Mouse (Mus musculus) heart, embryonic 16.5 days (tissue): ENCODE results near the gene Tbc1d14. TPM values are rescaled to one million over a fixed set of nuclear protein-coding genes. Genes with fewer than 3 reads are reported as not detected.

Source experiments
- ATAC-seq: fragments of 200-750 bp; cut with Nextera tagmentation; replicated peaks from 2 replicates; pipeline ENCODE4 v1.8.0; 2017; ENCODE audit warnings: moderate number of reproducible peaks; ENCODE audit not compliant: insufficient read depth, low FRiP score; ENCODE audit errors: extremely low read depth
- H3K27ac ChIP-seq: fragments of 300-500 bp; sonication (generic); 2 replicates; pipeline ENCODE4 v1.5.1; 2014; ENCODE audit warnings: mild to moderate bottlenecking, low read length, control low read depth, moderate library complexity
- H3K27me3 ChIP-seq: fragments of 300-500 bp; sonication (generic); 2 replicates; pipeline ENCODE4 v1.6.1; 2014; ENCODE audit warnings: low read length, mixed read lengths; ENCODE audit not compliant: control insufficient read depth, insufficient read depth
- H3K36me3 ChIP-seq: fragments of 300-500 bp; sonication (generic); 2 replicates; pipeline ENCODE4 v1.6.1; 2014; ENCODE audit not compliant: control insufficient read depth, insufficient read depth
- H3K4me1 ChIP-seq: fragments of 300-500 bp; sonication (generic); 2 replicates; pipeline ENCODE4 v1.6.1; 2014; ENCODE audit warnings: low read length, mixed read lengths; ENCODE audit not compliant: control insufficient read depth, insufficient read depth
- H3K4me2 ChIP-seq: fragments of 300-500 bp; sonication (generic); 2 replicates; pipeline ENCODE4 v1.6.1; 2014; ENCODE audit warnings: low read depth, mild to moderate bottlenecking, control low read depth, low read length
- H3K4me3 ChIP-seq: fragments of 300-500 bp; sonication (generic); 2 replicates; pipeline ENCODE4 v1.5.1; 2014; ENCODE audit warnings: mild to moderate bottlenecking, control low read depth, low read length
- H3K9ac ChIP-seq: fragments of 300-500 bp; sonication (generic); 2 replicates; pipeline ENCODE4 v1.6.1; 2014; ENCODE audit warnings: low read length, control low read depth
- H3K9me3 ChIP-seq: fragments of 300-500 bp; sonication (generic); replicated peaks from 2 replicates; pipeline ENCODE4 v1.6.1; 2016; ENCODE audit warnings: low read length; ENCODE audit not compliant: control insufficient read depth
- WGBS: fragments of 180-500 bp; shearing (Covaris S2); extraction: QIAGEN DNeasy Blood & Tissue Kit; methylation state at CpG from one replicate; pipeline ENCODE4 v1.1.7; 2014; 5-methylcytosine and 5-hydroxymethylcytosine counted together
- polyA plus RNA-seq: library from polyadenylated mRNA; unstranded; fragments of >200 nt; fragmentation: Nextera tagmentation; extraction: Ambion mirVana; gene quantifications from 2 replicates; pipeline ENCODE4 v1.2.1, GENCODE M21; 2015

Gene Tbc1d14
- polyA plus RNA-seq, 1 experiment from 2014 or later, result 18.0 TPM

DNA sequence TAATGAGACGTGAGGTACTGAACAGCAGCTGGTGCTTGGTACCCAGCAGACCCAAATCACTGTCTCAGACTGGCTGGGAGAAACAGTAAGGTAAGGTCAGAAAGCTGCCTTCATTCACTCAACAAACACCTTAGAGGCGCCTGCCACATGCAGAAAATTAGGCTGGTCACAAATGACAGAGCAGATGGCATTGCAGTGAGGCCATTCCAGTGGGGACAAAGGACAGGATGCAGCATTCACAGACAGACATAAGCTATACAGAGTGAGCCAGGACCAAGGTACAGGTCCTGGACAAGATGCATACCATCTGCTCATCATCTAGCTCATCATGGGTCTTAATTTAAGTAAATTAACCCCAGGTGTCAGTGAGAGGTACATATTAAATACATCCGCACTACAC, 75.5 kb downstream of the Tbc1d14 start:
- Histone ChIP-seq H3K4me1 (no peaks in the 10 kb centered on the region), H3K27ac (no peak overlapping the region), H3K4me2 (no peak overlapping the region), H3K4me3 (no peak overlapping the region), H3K36me3 (peaks cover 30% of the 10 kb centered on the region), H3K27me3 (no peaks in the 10 kb centered on the region), H3K9ac (no peak overlapping the region), H3K9me3 (no peaks in the 10 kb centered on the region)
- no peak for ATAC-seq
- 91% methylated on average over 3 of the region's 3 CpGs for WGBS

- H3K36me3 ChIP-seq, result peaks cover 29% of the 10 kb centered on the region
- H3K4me2 ChIP-seq, result no peak overlapping the region
- no peaks in the 10 kb centered on the region for H3K27me3 ChIP-seq
- no peaks in the 10 kb centered on the region for H3K9me3 ChIP-seq
- no peaks in the 10 kb centered on the region for H3K4me1 ChIP-seq
- no peak overlapping the region for H3K4me3 ChIP-seq
- H3K27ac ChIP-seq, result no peak overlapping the region
- H3K9ac ChIP-seq, result no peak overlapping the region
- WGBS, result 67% methylated on average over 5 of the region's 5 CpGs
- no peak for ATAC-seq
Observed at GRCm38 (mm10) chr5:36515558-36515957, 77.5 kb downstream of the Tbc1d14 start.

- 92% methylated on average over 1 of the region's 1 CpGs for WGBS
- H3K4me1 ChIP-seq, result no peaks in the 10 kb centered on the region
- no peak for ATAC-seq
- no peak overlapping the region for H3K4me2 ChIP-seq
- no peak overlapping the region for H3K27ac ChIP-seq
- no peaks in the 10 kb centered on the region for H3K27me3 ChIP-seq
- no peaks in the 10 kb centered on the region for H3K9me3 ChIP-seq
- no peak overlapping the region for H3K9ac ChIP-seq
- no peak overlapping the region for H3K4me3 ChIP-seq
- H3K36me3 ChIP-seq, result peaks cover 28% of the 10 kb centered on the region
Observed at GRCm38 (mm10) chr5:36515126-36515525, 78.0 kb downstream of the Tbc1d14 start.

DNA sequence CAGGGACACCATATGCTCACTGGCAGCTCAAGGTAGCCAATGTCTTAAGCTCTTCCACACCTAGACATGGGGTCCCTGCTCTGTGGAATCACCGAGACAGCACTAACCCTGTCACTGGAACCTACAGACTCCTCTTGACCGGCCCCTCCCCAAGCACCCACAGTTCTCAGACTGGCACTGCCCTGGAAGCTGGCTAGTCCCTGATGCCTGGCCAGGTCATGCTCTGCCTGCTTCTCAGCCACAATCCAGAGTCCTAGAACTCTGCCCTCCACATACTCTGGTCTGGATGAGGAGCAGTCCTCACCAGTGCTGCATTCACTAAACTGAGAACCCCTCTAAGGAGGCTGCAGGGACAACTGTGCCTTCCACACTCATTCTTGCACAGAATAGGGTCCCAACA, 82.1 kb downstream of the Tbc1d14 start:
- no peak overlapping the region for H3K4me3 ChIP-seq
- no peaks in the 10 kb centered on the region for H3K27me3 ChIP-seq
- H3K36me3 ChIP-seq, result peaks cover 21% of the 10 kb centered on the region; the same call in 1 of the 2 replicates
- no peak overlapping the region for H3K27ac ChIP-seq
- no peak overlapping the region for H3K4me2 ChIP-seq
- no peak for ATAC-seq
- no peak overlapping the region for H3K9ac ChIP-seq
- no peaks in the 10 kb centered on the region for H3K4me1 ChIP-seq
- WGBS, result 90% methylated on average over 2 of the region's 2 CpGs
- no peaks in the 10 kb centered on the region for H3K9me3 ChIP-seq

GRCm38 (mm10) chr5:36508351-36508750, 84.7 kb downstream of the Tbc1d14 start:
- Histone ChIP-seq H3K9ac (no peak overlapping the region), H3K27me3 (no peaks in the 10 kb centered on the region), H3K4me1 (no peaks in the 10 kb centered on the region), H3K4me3 (no peak overlapping the region), H3K36me3 (peaks cover 24% of the 10 kb centered on the region), H3K4me2 (no peak overlapping the region), H3K9me3 (no peaks in the 10 kb centered on the region), H3K27ac (no peak overlapping the region)
- ATAC-seq, result no peak
- 92% methylated on average over 10 of the region's 10 CpGs for WGBS

DNA sequence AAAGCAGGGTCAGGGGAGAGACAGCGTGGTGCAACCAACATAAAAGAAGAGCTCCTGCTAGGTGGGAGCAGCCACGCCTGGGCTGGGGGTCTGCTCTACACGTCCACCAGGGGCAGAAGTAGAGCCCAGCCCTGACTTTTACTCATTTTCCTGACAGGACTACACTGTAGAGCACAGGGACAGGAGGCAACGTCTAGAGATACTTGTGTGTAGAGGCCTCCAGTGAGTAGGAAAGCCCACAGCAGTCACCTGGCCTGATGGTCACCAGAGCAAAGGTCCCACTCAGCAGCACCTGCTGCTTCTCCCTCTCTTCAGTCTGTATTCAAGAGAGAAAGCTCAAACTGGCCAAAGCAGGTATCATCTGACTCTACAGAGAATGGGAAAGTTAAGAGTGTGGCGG, 87.4 kb downstream of the Tbc1d14 start:
- Histone ChIP-seq H3K9me3 (no peaks in the 10 kb centered on the region), H3K27me3 (no peaks in the 10 kb centered on the region), H3K9ac (no peak overlapping the region), H3K4me3 (no peak overlapping the region), H3K27ac (no peak overlapping the region), H3K36me3 (peaks cover 24% of the 10 kb centered on the region), H3K4me2 (no peak overlapping the region), H3K4me1 (no peaks in the 10 kb centered on the region)
- 82% methylated on average over 5 of the region's 5 CpGs for WGBS
- ATAC-seq, result no peak

GRCm38 (mm10) chr5:36505235-36505634, 87.8 kb downstream of the Tbc1d14 start:
- WGBS, result 88% methylated on average over 7 of the region's 7 CpGs
- no peak overlapping the region for H3K4me2 ChIP-seq
- no peak overlapping the region for H3K27ac ChIP-seq
- no peak for ATAC-seq
- peaks cover 24% of the 10 kb centered on the region for H3K36me3 ChIP-seq
- H3K4me1 ChIP-seq, result no peaks in the 10 kb centered on the region
- H3K27me3 ChIP-seq, result no peaks in the 10 kb centered on the region
- no peak overlapping the region for H3K9ac ChIP-seq
- no peaks in the 10 kb centered on the region for H3K9me3 ChIP-seq
- no peak overlapping the region for H3K4me3 ChIP-seq

DNA sequence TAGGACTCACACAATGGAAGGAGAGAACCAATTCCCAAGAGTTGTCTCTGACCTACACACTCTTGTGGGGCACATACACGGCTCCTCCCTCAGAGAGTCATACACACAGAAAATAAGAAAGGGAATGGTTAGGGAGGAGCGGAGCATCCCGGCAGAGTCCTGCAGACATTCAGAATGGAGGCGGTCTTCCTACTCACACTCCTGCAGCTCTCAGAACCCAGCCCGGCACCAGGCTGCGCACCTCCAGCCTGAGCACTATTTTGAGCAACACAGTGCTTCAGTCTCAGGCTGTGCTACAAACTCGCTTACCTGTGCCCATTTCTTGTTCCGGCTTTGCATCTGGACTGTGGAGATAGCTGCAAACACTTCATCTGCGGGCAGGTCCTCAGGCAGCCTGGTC, 98.4 kb downstream of the Tbc1d14 start:
- 93% methylated on average over 9 of the region's 9 CpGs for WGBS
- Histone ChIP-seq H3K27ac (no peak overlapping the region), H3K36me3 (peaks cover 25% of the 10 kb centered on the region), H3K4me3 (no peak overlapping the region), H3K27me3 (no peaks in the 10 kb centered on the region), H3K9ac (no peak overlapping the region), H3K9me3 (no peaks in the 10 kb centered on the region), H3K4me1 (no peaks in the 10 kb centered on the region), H3K4me2 (no peak overlapping the region)
- no peak for ATAC-seq

DNA sequence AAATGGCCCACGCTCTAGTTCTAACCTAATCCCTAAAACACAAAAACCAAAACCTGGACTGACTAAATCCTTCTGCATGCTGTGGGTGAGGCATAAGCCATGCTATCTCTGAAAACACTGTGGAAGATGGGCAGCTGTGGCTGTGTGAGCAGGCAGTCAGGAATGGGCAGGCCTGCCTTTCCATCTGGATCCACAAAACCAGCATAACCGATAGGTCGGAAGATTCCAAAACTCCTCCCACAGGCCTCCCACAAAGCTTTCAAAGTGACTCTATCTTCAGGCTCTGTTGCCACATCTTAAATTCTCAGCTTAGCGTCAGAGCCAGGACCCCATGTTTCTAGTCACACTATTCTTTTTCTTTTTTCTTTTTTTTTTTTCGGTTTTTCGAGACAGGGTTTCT, 99.2 kb downstream of the Tbc1d14 start:
- Histone ChIP-seq H3K27me3 (no peaks in the 10 kb centered on the region), H3K9me3 (no peaks in the 10 kb centered on the region), H3K4me3 (no peak overlapping the region), H3K4me2 (no peak overlapping the region), H3K36me3 (peaks cover 25% of the 10 kb centered on the region), H3K4me1 (no peaks in the 10 kb centered on the region), H3K9ac (no peak overlapping the region), H3K27ac (no peak overlapping the region)
- 80% methylated on average over 6 of the region's 6 CpGs for WGBS
- no peak for ATAC-seq

- WGBS, result 42% methylated on average over 2 of the region's 2 CpGs
- H3K4me1 ChIP-seq, result peaks cover 8% of the 10 kb centered on the region
- ATAC-seq, result no peak
Observed at GRCm38 (mm10) chr5:36489225-36489624, 103.9 kb downstream of the Tbc1d14 start.

More at GRCm38 (mm10) chr5:36489225-36489624, 103.9 kb downstream of the Tbc1d14 start:
- peaks cover 10% of the 10 kb centered on the region; the same call in 1 of the 2 replicates for H3K27me3 ChIP-seq
- H3K4me3 ChIP-seq, result no peak overlapping the region
- H3K9me3 ChIP-seq, result no peaks in the 10 kb centered on the region
- peaks cover 12% of the 10 kb centered on the region; the same call in 1 of the 2 replicates for H3K36me3 ChIP-seq
- H3K4me2 ChIP-seq, result no peak overlapping the region
- no peak overlapping the region for H3K27ac ChIP-seq
- H3K9ac ChIP-seq, result no peak overlapping the region
